Mouse (Mus musculus): ENCODE results near the gene Zbtb7a. TPM values are rescaled to one million over a fixed set of nuclear protein-coding genes. Genes with fewer than 3 reads are reported as not detected.

The Zbtb7a gene
- total and polyA plus RNA-seq, 2 experiments from 2014 or later = 15.7 to 27.2 TPM

DNA sequence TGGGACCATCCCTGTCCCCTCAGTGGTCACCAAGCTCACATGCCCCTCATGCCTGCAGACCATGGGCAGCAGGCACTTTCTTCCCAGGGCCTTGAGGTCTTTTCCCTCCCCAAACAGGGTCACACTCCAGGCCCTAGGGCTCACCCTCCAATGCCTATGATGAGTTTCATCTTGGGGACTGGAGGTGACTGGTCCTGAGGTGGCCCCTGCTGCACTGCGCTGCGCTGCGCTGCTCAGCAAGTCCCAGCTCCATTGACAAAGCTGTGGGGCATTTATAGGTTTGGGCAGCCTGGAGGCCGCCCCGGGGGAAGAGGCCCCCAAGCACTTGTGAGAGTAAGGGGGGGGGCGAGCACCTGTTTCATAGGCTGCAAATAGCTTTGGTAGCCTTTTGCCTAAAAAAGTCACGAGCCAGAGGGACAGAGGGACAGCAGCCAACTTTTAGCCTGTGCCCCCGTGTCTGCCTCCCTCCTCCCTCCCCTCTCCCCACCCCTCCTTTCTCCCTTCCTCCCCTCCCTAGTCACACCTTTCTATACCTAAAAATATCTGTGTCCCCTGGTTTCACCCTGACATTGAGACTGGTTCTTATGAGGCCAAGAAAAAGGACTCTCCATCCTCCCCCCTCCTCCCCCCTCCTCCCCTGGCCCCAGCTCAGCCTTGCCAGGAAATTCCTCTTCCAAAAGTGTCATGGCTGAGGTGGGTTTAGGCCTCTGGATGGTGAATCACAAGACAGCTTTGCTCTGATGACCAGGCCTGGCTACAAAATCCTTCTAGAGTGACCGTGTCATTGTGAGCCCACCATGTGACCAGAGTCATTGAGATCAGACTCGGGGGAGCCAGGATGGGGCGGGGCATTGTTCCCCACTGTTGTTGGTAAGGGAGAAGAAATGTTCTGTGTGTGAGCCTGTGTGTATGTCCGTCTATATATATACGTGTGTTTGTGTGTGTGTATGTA lies 67.1 kb downstream of the Zbtb7a start, which contains the start of gene Nmrk2:
TSS of gene Nmrk2 (minus strand) at position 245 of the 952 bp plus-strand sequence.
- WGBS = 62% methylated on average over 13 of the region's 13 CpGs
- DNase-seq = no peak
- TF ChIP-seq CTCF (IDR thresholded peaks at IDR 0.05; ENCODE audit: low read depth) = no peak

More for the DNA sequence above, 67.1 kb downstream of the Zbtb7a start, which contains the start of gene Nmrk2:
- Histone ChIP-seq H3K4me3 (ENCODE audit: low read depth, low read length) (no peak within 1 kb of the TSS), H3K4me2 (ENCODE audit: low read depth) (no peak within 1 kb of the TSS), H3K4me1 (ENCODE audit: insufficient read depth) (no peaks in the 10 kb centered on the region), H3K9me3 (ENCODE audit: low read length) (no peaks in the 10 kb centered on the region), H3K36me3 (ENCODE audit: insufficient read depth) (peaks cover 24% of the 10 kb centered on the region), H3K27me3 (ENCODE audit: insufficient read depth, low read length) (no peaks in the 10 kb centered on the region), H3K9ac (no peak within 1 kb of the TSS), H3K27ac (ENCODE audit: low read depth, low read length) (no peak within 1 kb of the TSS)
- no peak for ATAC-seq

Small RNA genes within 50 kb of the gene (microRNA-seq; reads per million reads assigned to microRNA genes)
- gene Mir5615-1 (0 reads per million in 2 experiments), gene Mir5615-2 (0 reads per million in 2 experiments)

Other genes starting within 250 kb of the Zbtb7a start
Only the 30 nearest of the 31 such genes appear.
- 214 and 233 TPM in 2 replicates for gene Timm13, start 234.3 kb upstream of the Zbtb7a start, total RNA-seq (2014; rRNA removed)
- gene Timm13, start 234.3 kb upstream of the Zbtb7a start, polyA plus RNA-seq (2015; fragmentation: Nextera tagmentation; extraction: Ambion mirVana) = 381 and 448 TPM in 2 replicates
- gene Lmnb2, start 217.0 kb upstream of the Zbtb7a start, total RNA-seq (2014; rRNA removed) = 46.1 and 46.5 TPM in 2 replicates
- gene Lmnb2, start 217.0 kb upstream of the Zbtb7a start, polyA plus RNA-seq (2015; fragmentation: Nextera tagmentation; extraction: Ambion mirVana) = 22.1 and 24.5 TPM in 2 replicates
- gene Gadd45b, start 205.1 kb upstream of the Zbtb7a start, total RNA-seq (2014; rRNA removed) = 5.0 and 5.8 TPM in 2 replicates
- 6.5 and 7.7 TPM in 2 replicates for gene Gadd45b, start 205.1 kb upstream of the Zbtb7a start, polyA plus RNA-seq (2015; fragmentation: Nextera tagmentation; extraction: Ambion mirVana)
- gene Gng7, start 120.3 kb upstream of the Zbtb7a start, total RNA-seq (2014; rRNA removed) = 64.5 and 91.4 TPM in 2 replicates
- 76.2 and 85.7 TPM in 2 replicates for gene Gng7, start 120.3 kb upstream of the Zbtb7a start, polyA plus RNA-seq (2015; fragmentation: Nextera tagmentation; extraction: Ambion mirVana)
- gene Diras1, start 109.6 kb upstream of the Zbtb7a start, total RNA-seq (2014; rRNA removed) = 65.4 and 76.0 TPM in 2 replicates
- 66.1 and 70.2 TPM in 2 replicates for gene Diras1, start 109.6 kb upstream of the Zbtb7a start, polyA plus RNA-seq (2015; fragmentation: Nextera tagmentation; extraction: Ambion mirVana)
- gene Slc39a3, start 97.8 kb upstream of the Zbtb7a start, total RNA-seq (2014; rRNA removed) = 82.1 and 104 TPM in 2 replicates
- gene Slc39a3, start 97.8 kb upstream of the Zbtb7a start, polyA plus RNA-seq (2015; fragmentation: Nextera tagmentation; extraction: Ambion mirVana) = 43.5 and 45.2 TPM in 2 replicates
- gene Sgta, start 75.0 kb upstream of the Zbtb7a start, total RNA-seq (2014; rRNA removed) = 176 and 215 TPM in 2 replicates
- 326 and 360 TPM in 2 replicates for gene Sgta, start 75.0 kb upstream of the Zbtb7a start, polyA plus RNA-seq (2015; fragmentation: Nextera tagmentation; extraction: Ambion mirVana)
- gene Thop1, start 65.2 kb upstream of the Zbtb7a start, total RNA-seq (2014; rRNA removed) = 69.0 and 74.6 TPM in 2 replicates
- 45.9 and 52.5 TPM in 2 replicates for gene Thop1, start 65.2 kb upstream of the Zbtb7a start, polyA plus RNA-seq (2015; fragmentation: Nextera tagmentation; extraction: Ambion mirVana)
- 0.38 and 0.43 TPM in 2 replicates for gene Creb3l3, start 36.3 kb upstream of the Zbtb7a start, total RNA-seq (2014; rRNA removed)
- 0.29 and 0.40 TPM in 2 replicates for gene Creb3l3, start 36.3 kb upstream of the Zbtb7a start, polyA plus RNA-seq (2015; fragmentation: Nextera tagmentation; extraction: Ambion mirVana)
- gene Map2k2, start 29.3 kb upstream of the Zbtb7a start, total RNA-seq (2014; rRNA removed) = 194 and 215 TPM in 2 replicates
- gene Map2k2, start 29.3 kb upstream of the Zbtb7a start, polyA plus RNA-seq (2015; fragmentation: Nextera tagmentation; extraction: Ambion mirVana) = 167 and 194 TPM in 2 replicates
- gene Pias4, start 32.7 kb downstream of the Zbtb7a start, total RNA-seq (2014; rRNA removed) = 30.1 and 32.5 TPM in 2 replicates
- gene Pias4, start 32.7 kb downstream of the Zbtb7a start, polyA plus RNA-seq (2015; fragmentation: Nextera tagmentation; extraction: Ambion mirVana) = 28.1 and 35.8 TPM in 2 replicates
- gene Eef2, start 41.4 kb downstream of the Zbtb7a start, total RNA-seq (2014; rRNA removed) = 2,084 and 2,175 TPM in 2 replicates
- 466 and 485 TPM in 2 replicates for gene Eef2, start 41.4 kb downstream of the Zbtb7a start, polyA plus RNA-seq (2015; fragmentation: Nextera tagmentation; extraction: Ambion mirVana)
- 64.6 and 68.9 TPM in 2 replicates for gene Dapk3, start 47.8 kb downstream of the Zbtb7a start, total RNA-seq (2014; rRNA removed)
- gene Dapk3, start 47.8 kb downstream of the Zbtb7a start, polyA plus RNA-seq (2015; fragmentation: Nextera tagmentation; extraction: Ambion mirVana) = 58.1 TPM in 2 replicates
- gene 4930442H23Rik, start 48.6 kb downstream of the Zbtb7a start, total RNA-seq (2014; rRNA removed) = not detected in 2 replicates
- gene 4930442H23Rik, start 48.6 kb downstream of the Zbtb7a start, polyA plus RNA-seq (2015; fragmentation: Nextera tagmentation; extraction: Ambion mirVana) = 0.11 and 0.24 TPM in 2 replicates
- 0.08 TPM in 1 of 2 replicates, not detected in the other for gene Nmrk2, start 66.8 kb downstream of the Zbtb7a start, total RNA-seq (2014; rRNA removed)
- not detected in 2 replicates for gene Nmrk2, start 66.8 kb downstream of the Zbtb7a start, polyA plus RNA-seq (2015; fragmentation: Nextera tagmentation; extraction: Ambion mirVana)
- gene Atcay, start 95.6 kb downstream of the Zbtb7a start, total RNA-seq (2014; rRNA removed) = 163 and 170 TPM in 2 replicates
- 78.8 and 79.2 TPM in 2 replicates for gene Atcay, start 95.6 kb downstream of the Zbtb7a start, polyA plus RNA-seq (2015; fragmentation: Nextera tagmentation; extraction: Ambion mirVana)
- gene Zfr2, start 97.9 kb downstream of the Zbtb7a start, total RNA-seq (2014; rRNA removed) = 51.0 and 52.1 TPM in 2 replicates
- gene Zfr2, start 97.9 kb downstream of the Zbtb7a start, polyA plus RNA-seq (2015; fragmentation: Nextera tagmentation; extraction: Ambion mirVana) = 13.0 and 18.7 TPM in 2 replicates
- 87.3 and 113 TPM in 2 replicates for gene Matk, start 117.7 kb downstream of the Zbtb7a start, total RNA-seq (2014; rRNA removed)
- gene Matk, start 117.7 kb downstream of the Zbtb7a start, polyA plus RNA-seq (2015; fragmentation: Nextera tagmentation; extraction: Ambion mirVana) = 66.4 and 79.4 TPM in 2 replicates
- 90.2 and 94.9 TPM in 2 replicates for gene Mrpl54, start 131.7 kb downstream of the Zbtb7a start, total RNA-seq (2014; rRNA removed)
- 134 and 148 TPM in 2 replicates for gene Mrpl54, start 131.7 kb downstream of the Zbtb7a start, polyA plus RNA-seq (2015; fragmentation: Nextera tagmentation; extraction: Ambion mirVana)
- 43.3 and 44.6 TPM in 2 replicates for gene Apba3, start 131.7 kb downstream of the Zbtb7a start, total RNA-seq (2014; rRNA removed)
- 22.8 and 24.8 TPM in 2 replicates for gene Apba3, start 131.7 kb downstream of the Zbtb7a start, polyA plus RNA-seq (2015; fragmentation: Nextera tagmentation; extraction: Ambion mirVana)
- gene Tjp3, start 156.4 kb downstream of the Zbtb7a start, total RNA-seq (2014; rRNA removed) = 6.3 and 8.5 TPM in 2 replicates
- 5.7 and 6.4 TPM in 2 replicates for gene Tjp3, start 156.4 kb downstream of the Zbtb7a start, polyA plus RNA-seq (2015; fragmentation: Nextera tagmentation; extraction: Ambion mirVana)
- gene Pip5k1c, start 157.7 kb downstream of the Zbtb7a start, total RNA-seq (2014; rRNA removed) = 189 and 229 TPM in 2 replicates
- 110 and 130 TPM in 2 replicates for gene Pip5k1c, start 157.7 kb downstream of the Zbtb7a start, polyA plus RNA-seq (2015; fragmentation: Nextera tagmentation; extraction: Ambion mirVana)
- 24.2 and 43.4 TPM in 2 replicates for gene Cactin, start 185.9 kb downstream of the Zbtb7a start, total RNA-seq (2014; rRNA removed)
- 19.9 and 24.2 TPM in 2 replicates for gene Cactin, start 185.9 kb downstream of the Zbtb7a start, polyA plus RNA-seq (2015; fragmentation: Nextera tagmentation; extraction: Ambion mirVana)
- 2.4 and 3.9 TPM in 2 replicates for gene Tbxa2r, start 193.5 kb downstream of the Zbtb7a start, total RNA-seq (2014; rRNA removed)
- 3.3 and 3.4 TPM in 2 replicates for gene Tbxa2r, start 193.5 kb downstream of the Zbtb7a start, polyA plus RNA-seq (2015; fragmentation: Nextera tagmentation; extraction: Ambion mirVana)
- 0.15 TPM in 1 of 2 replicates, not detected in the other for gene Gipc3, start 208.0 kb downstream of the Zbtb7a start, total RNA-seq (2014; rRNA removed)
- gene Gipc3, start 208.0 kb downstream of the Zbtb7a start, polyA plus RNA-seq (2015; fragmentation: Nextera tagmentation; extraction: Ambion mirVana) = not detected in 2 replicates
- gene Hmg20b, start 215.3 kb downstream of the Zbtb7a start, total RNA-seq (2014; rRNA removed) = 15.1 and 21.6 TPM in 2 replicates
- 25.1 and 25.2 TPM in 2 replicates for gene Hmg20b, start 215.3 kb downstream of the Zbtb7a start, polyA plus RNA-seq (2015; fragmentation: Nextera tagmentation; extraction: Ambion mirVana)
- gene Mfsd12, start 222.3 kb downstream of the Zbtb7a start, total RNA-seq (2014; rRNA removed) = 19.8 and 23.4 TPM in 2 replicates
- gene Mfsd12, start 222.3 kb downstream of the Zbtb7a start, polyA plus RNA-seq (2015; fragmentation: Nextera tagmentation; extraction: Ambion mirVana) = 10.1 TPM in 2 replicates
- gene 4930404N11Rik, start 230.6 kb downstream of the Zbtb7a start, total RNA-seq (2014; rRNA removed) = not detected in 2 replicates
- 0.16 and 0.20 TPM in 2 replicates for gene 4930404N11Rik, start 230.6 kb downstream of the Zbtb7a start, polyA plus RNA-seq (2015; fragmentation: Nextera tagmentation; extraction: Ambion mirVana)
- gene Fzr1, start 243.3 kb downstream of the Zbtb7a start, total RNA-seq (2014; rRNA removed) = 60.2 and 67.2 TPM in 2 replicates
- gene Fzr1, start 243.3 kb downstream of the Zbtb7a start, polyA plus RNA-seq (2015; fragmentation: Nextera tagmentation; extraction: Ambion mirVana) = 128 and 132 TPM in 2 replicates
- gene Dohh, start 249.2 kb downstream of the Zbtb7a start, total RNA-seq (2014; rRNA removed) = 126 and 139 TPM in 2 replicates
- 111 and 125 TPM in 2 replicates for gene Dohh, start 249.2 kb downstream of the Zbtb7a start, polyA plus RNA-seq (2015; fragmentation: Nextera tagmentation; extraction: Ambion mirVana)